ENCODE assay signal across 9 mouse cellular contexts in the genomic region with DNA sequence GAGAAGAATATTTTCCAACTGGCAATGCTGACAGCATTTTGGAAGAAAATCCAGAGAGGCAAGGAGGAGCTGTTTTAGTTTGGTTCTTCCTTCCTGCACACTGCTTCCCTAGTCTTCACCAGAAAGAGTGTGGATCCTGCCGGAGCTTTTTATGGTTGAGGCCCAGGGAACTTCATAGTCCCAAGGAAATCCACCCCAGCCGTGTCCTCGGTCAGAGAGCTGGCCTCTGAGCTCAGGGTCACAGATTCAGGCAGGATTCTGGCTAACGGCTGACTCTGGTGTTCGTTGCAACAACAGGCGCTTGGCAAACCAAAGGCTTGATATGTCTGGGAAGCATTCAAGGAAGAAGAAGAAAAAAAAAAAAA. TPM values are rescaled to one million over a fixed set of nuclear protein-coding genes. Genes with fewer than 3 reads are reported as not detected.
DNase-seq lines count a peak whose midpoint lies in the region; ATAC-seq and TF ChIP-seq lines count a peak whose summit lies in the region.
"Had no signal": no experiment of that assay in that cellular context is flagged by ENCODE, and none has a peak within 500 bp of the region (broad histone marks: within the 10 kb centered on the region; RNA-seq: fewer than 3 reads in every experiment).

No protein-coding gene starts in this region.

- H3K9me3 ChIP-seq in lung, embryonic 14.5 days (ENCODE audit: low read depth, low read length) = no peaks in the 10 kb centered on the region
- no peaks in the 10 kb centered on the region for H3K9me3 ChIP-seq in intestine, embryonic 16.5 days (ENCODE audit: control insufficient read depth, low read length)

- no peak overlapping the region for H3K9ac ChIP-seq in lung, embryonic 14.5 days
- peak overlapping the region; percentile 52; the same call in 1 of the 2 replicates for H3K9ac ChIP-seq in intestine, embryonic 16.5 days (ENCODE audit: low read depth, low read length)

- no peak for TF ChIP-seq POLR2A in myocyte (IDR thresholded peaks at IDR 0.05; ENCODE audit: insufficient read length, low read depth)

- TF ChIP-seq CTCF in lung, embryonic 14.5 days (IDR thresholded peaks at IDR 0.05; ENCODE audit: low read depth) = no peak

- no peaks in the 10 kb centered on the region for H3K79me2 ChIP-seq in myocyte (ENCODE audit: control insufficient read depth, insufficient read depth)

- WGBS in lung, embryonic 14.5 days = 25% methylated on average over 6 of the region's 6 CpGs
- 27% methylated on average over 6 of the region's 6 CpGs for WGBS in intestine, embryonic 16.5 days

- DNase-seq in adrenal gland, adult 2 months = peak; percentile 75
- DNase-seq in adrenal gland, postnatal 25 days = no peak
- DNase-seq in lung, embryonic 14.5 days = peak; percentile 70
- no peak for DNase-seq in lung, postnatal 14 days
- DNase-seq in testis, postnatal 10 days (ENCODE audit: low spot score) = no peak
- DNase-seq in urinary bladder, postnatal 10 days (ENCODE audit: low spot score) = no peak

- H3K27ac ChIP-seq in lung, embryonic 14.5 days (ENCODE audit: low read depth) = peak overlapping the region; percentile 93
- peak overlapping the region; percentile 87 for H3K27ac ChIP-seq in intestine, embryonic 16.5 days (ENCODE audit: low read length)

- no peaks in the 10 kb centered on the region for H3K36me3 ChIP-seq in lung, embryonic 14.5 days (ENCODE audit: insufficient read depth)
- no peaks in the 10 kb centered on the region for H3K36me3 ChIP-seq in intestine, embryonic 16.5 days (ENCODE audit: control insufficient read depth, insufficient read depth, low read length)
- no peaks in the 10 kb centered on the region for H3K36me3 ChIP-seq in myocyte (ENCODE audit: control insufficient read depth, insufficient read depth)

- H3K4me3 ChIP-seq in lung, embryonic 14.5 days (ENCODE audit: low read depth, low read length) = no peak overlapping the region
- no peak overlapping the region for H3K4me3 ChIP-seq in intestine, embryonic 16.5 days (ENCODE audit: low read length)
- no peak overlapping the region for H3K4me3 ChIP-seq in myocyte

- no peak overlapping the region for H3ac ChIP-seq in myocyte (ENCODE audit: control insufficient read depth, insufficient read length)

- H3K4me2 ChIP-seq in lung, embryonic 14.5 days = peak overlapping the region; percentile 43; the same call in 1 of the 2 replicates
- H3K4me2 ChIP-seq in intestine, embryonic 16.5 days (ENCODE audit: low read depth, low read length) = peak overlapping the region; percentile 40
- peak overlapping the region; percentile 69 for H3K4me2 ChIP-seq in myocyte (ENCODE audit: low read depth)

- H3K27me3 ChIP-seq in lung, embryonic 14.5 days (ENCODE audit: insufficient read depth, low read length) = no peaks in the 10 kb centered on the region
- no peaks in the 10 kb centered on the region for H3K27me3 ChIP-seq in intestine, embryonic 16.5 days (replicated peaks; ENCODE audit: control insufficient read depth, insufficient read depth, low read length)
- H3K27me3 ChIP-seq in myocyte (ENCODE audit: control insufficient read depth, insufficient read depth, insufficient read length) = no peaks in the 10 kb centered on the region

- peaks cover 16% of the 10 kb centered on the region for H3K4me1 ChIP-seq in lung, embryonic 14.5 days (ENCODE audit: insufficient read depth)
- H3K4me1 ChIP-seq in intestine, embryonic 16.5 days (ENCODE audit: control insufficient read depth, insufficient read depth, low read length) = peaks cover 31% of the 10 kb centered on the region

- ATAC-seq in lung, embryonic 14.5 days (ENCODE audit: insufficient read depth) = peak; percentile 9; the same call in 1 of the 2 replicates
- peak; percentile 10; the same call in 1 of the 2 replicates for ATAC-seq in intestine, embryonic 16.5 days
- ATAC-seq: activated CD4-positive, CD25-positive, alpha-beta regulatory T cell, adult 4 months had no signal

TF ChIP-seq in myocyte, 11 proteins besides CTCF, POLR2A, EP300 and RAD21:
- TF ChIP-seq TCF12 (IDR thresholded peaks at IDR 0.05; ENCODE audit: insufficient read depth, poor library complexity, severe bottlenecking) (no peak), E2F4 (IDR thresholded peaks at IDR 0.05; ENCODE audit: insufficient read depth) (no peak), TCF3 (IDR thresholded peaks at IDR 0.05; ENCODE audit: insufficient read length, low read depth) (no peak), CEBPB (IDR thresholded peaks at IDR 0.05; ENCODE audit: insufficient read depth, poor library complexity, severe bottlenecking) (no peak), USF1 (IDR thresholded peaks at IDR 0.05; ENCODE audit: low read depth) (no peak), REST (IDR thresholded peaks at IDR 0.05; ENCODE audit: insufficient read depth, insufficient read length) (no peak), POLR2AphosphoS2 (IDR thresholded peaks at IDR 0.05; ENCODE audit: insufficient read length, low read depth) (no peak), SRF (IDR thresholded peaks at IDR 0.05; ENCODE audit: control insufficient read depth, insufficient read length, low read depth) (no peak)

RNA-seq across cellular contexts. Expression of a gene that starts 15.6 kb away (rescaled TPM):
- 100 to 1,000 TPM in 1 of 2 experiments, 10 to 100 TPM in 1; 75.0 to 119 TPM for total RNA-seq in adrenal gland, adult 2 months (2021)
- polyA plus RNA-seq in adrenal gland, adult 2 months (2012; rRNA removed) = 98.8 and 100 TPM in 2 replicates
- 125 and 197 TPM in 2 replicates for total RNA-seq in adrenal gland, postnatal 25 days (2021)
- polyA plus RNA-seq in lung, embryonic 14.5 days (2014; fragmentation: Nextera tagmentation; extraction: Ambion mirVana) = 112 and 113 TPM in 2 replicates
- 41.2 and 44.0 TPM in 2 replicates for polyA plus RNA-seq in intestine, embryonic 16.5 days (2015; fragmentation: Nextera tagmentation; extraction: Ambion mirVana)
- 65.0 TPM for polyA plus RNA-seq in myocyte (2012; fragmentation: generic; extraction: Trizol)

RNA-seq across cellular contexts. Expression of a gene that starts 37.6 kb away (rescaled TPM):
- 1 to 10 TPM; 4.0 to 5.3 TPM for total RNA-seq in adrenal gland, adult 2 months (2021)
- 0.19 and 0.21 TPM in 2 replicates for polyA plus RNA-seq in adrenal gland, adult 2 months (2012; rRNA removed)
- 3.7 and 3.9 TPM in 2 replicates for total RNA-seq in adrenal gland, postnatal 25 days (2021)
- 0.13 and 0.30 TPM in 2 replicates for polyA plus RNA-seq in lung, embryonic 14.5 days (2014; fragmentation: Nextera tagmentation; extraction: Ambion mirVana)
- polyA plus RNA-seq in intestine, embryonic 16.5 days (2015; fragmentation: Nextera tagmentation; extraction: Ambion mirVana) = 0.21 and 0.28 TPM in 2 replicates
- 33.3 TPM for polyA plus RNA-seq in myocyte (2012; fragmentation: generic; extraction: Trizol)
- polyA plus RNA-seq: activated CD4-positive, CD25-positive, alpha-beta regulatory T cell, adult 4 months had no signal

Comparison
In these comparisons a context has a peak if more than half of its experiments do, and no peak if none do; other contexts are left out.
1. DNase-seq: peak in adrenal gland, adult 2 months (single experiment) and lung, embryonic 14.5 days (single experiment); none in adrenal gland, postnatal 25 days (single experiment), lung, postnatal 14 days (single experiment), testis, postnatal 10 days (single experiment) and urinary bladder, postnatal 10 days (single experiment).
2. RNA of a gene that starts 37.6 kb away (polyA plus RNA-seq): 33.3 TPM in myocyte (single experiment); 0.19 to 0.21 TPM in adrenal gland, adult 2 months, 0.21 to 0.28 TPM in intestine, embryonic 16.5 days and 0.13 to 0.30 TPM in lung, embryonic 14.5 days; every median in the first group is over 10 times any median in the second.
3. Peak in every context shown above with its lines, with median percentiles within 50 percentile points of each other: H3K4me2 ChIP-seq.